Mouse (Mus musculus) mature B cell (primary cell): Measurements from ENCODE around the gene Pacsin2.
"Not testable (repeated sequence)": the region's sequence is repeated elsewhere in the genome, so short reads cannot be mapped to it uniquely, and the experiment has no call there.

Source experiments
- in situ Hi-C: fragments of 300-500 bp; cut with MboI; formaldehyde crosslinking; loops from 2 replicates; pipeline ENCODE4 v1.14.3; 2019

Gene Pacsin2

GRCm38 (mm10) chr15:83423589-83424384, 40.6 kb downstream of the Pacsin2 start:
- in situ Hi-C loops: no loop called here

GRCm38 (mm10) chr15:83422299-83422981, 42.0 kb downstream of the Pacsin2 start:
- in situ Hi-C loops: no loop called here

- in situ Hi-C loops: no loop called here
These were observed 44.8 kb downstream of the Pacsin2 start for GRCm38 (mm10) chr15:83419562-83419961.

- in situ Hi-C loops: no loop called here
These were observed 45.7 kb downstream of the Pacsin2 start for GRCm38 (mm10) chr15:83418685-83419084.

GRCm38 (mm10) chr15:83417916-83418315, 46.5 kb downstream of the Pacsin2 start:
- in situ Hi-C loops: no loop called here

- in situ Hi-C loops: no loop called here
These were observed 47.0 kb downstream of the Pacsin2 start for GRCm38 (mm10) chr15:83417407-83417806.

DNA sequence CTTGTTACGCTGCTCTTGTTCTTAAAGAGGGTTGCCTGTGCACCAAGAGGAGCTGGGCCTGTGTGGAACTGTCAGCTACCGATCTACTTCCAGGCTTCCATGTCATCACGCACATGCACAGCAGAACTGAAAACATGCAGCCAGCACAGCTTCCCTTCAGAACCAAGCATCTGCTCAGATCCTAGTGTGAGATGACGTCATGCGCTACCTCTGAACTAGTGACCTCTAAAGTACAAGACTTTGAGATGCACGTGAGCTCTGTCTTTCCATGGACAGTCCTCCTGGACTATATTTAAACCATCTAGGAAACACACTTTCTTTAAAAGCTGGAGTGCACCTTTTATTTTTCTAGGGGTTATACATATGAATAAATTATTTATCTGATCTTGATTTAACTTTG, 49.0 kb downstream of the Pacsin2 start:
- in situ Hi-C loops: no loop called here

- in situ Hi-C loops: no loop called here
These were observed 52.8 kb downstream of the Pacsin2 start for GRCm38 (mm10) chr15:83411616-83412015.

DNA sequence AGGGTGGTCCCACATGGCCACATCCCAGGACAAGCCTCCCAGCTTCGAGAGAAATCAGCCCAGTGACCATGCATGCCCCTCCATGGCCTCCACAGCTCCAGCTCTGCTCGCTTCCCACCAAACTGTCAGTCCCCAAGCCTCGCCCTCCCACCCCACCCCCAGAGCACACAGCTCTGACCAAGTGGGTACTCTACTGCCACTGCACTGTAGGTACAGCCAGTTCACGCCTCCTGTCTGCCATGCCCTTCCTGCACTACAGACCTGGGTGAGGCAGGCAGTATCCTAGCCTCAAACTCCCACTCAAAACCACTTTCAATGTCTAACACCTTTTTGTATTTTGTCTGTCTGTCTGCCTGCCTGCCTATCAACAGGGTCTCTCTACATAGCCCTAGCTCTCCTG, 53.7 kb downstream of the Pacsin2 start:
- in situ Hi-C loops: no loop called here

GRCm38 (mm10) chr15:83410270-83410669, 54.1 kb downstream of the Pacsin2 start:
- in situ Hi-C loops: no loop called here

DNA sequence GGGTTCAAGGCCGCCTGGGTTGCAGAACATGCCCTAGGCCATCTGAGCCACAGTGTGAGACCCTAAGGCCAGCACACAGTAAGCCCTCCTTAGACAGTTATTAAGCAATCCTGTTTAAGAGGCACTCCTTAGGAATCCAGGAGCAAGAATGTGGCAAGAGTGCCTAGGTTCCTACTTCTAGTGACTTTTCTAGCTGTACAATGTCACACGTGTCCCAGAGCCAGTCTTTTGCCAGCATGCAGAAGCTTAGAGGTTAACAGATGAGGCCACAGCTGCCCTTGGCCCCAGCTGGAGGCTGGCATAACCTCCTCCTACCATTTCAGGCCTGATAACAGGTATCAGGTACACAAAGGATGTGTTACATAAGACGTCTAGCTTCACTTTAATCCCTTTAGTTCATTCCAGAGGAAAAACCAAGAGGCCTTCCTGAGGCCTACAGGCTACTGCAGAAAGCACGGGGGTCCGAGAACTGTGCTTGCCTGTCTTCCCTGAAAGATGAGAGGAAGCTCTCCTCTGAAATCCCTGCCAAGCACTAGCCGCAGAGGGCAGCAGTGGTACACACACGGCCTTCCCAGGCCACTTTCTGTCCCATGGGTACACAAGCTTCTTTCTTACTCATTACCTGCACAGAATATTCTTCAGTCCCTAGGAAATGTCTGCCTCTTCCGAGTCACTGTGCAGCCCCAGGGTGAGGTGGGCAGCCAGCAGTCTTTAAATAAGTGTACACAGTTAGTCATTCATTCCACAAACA, 55.5 kb downstream of the Pacsin2 start:
- in situ Hi-C loops: no loop called here

DNA sequence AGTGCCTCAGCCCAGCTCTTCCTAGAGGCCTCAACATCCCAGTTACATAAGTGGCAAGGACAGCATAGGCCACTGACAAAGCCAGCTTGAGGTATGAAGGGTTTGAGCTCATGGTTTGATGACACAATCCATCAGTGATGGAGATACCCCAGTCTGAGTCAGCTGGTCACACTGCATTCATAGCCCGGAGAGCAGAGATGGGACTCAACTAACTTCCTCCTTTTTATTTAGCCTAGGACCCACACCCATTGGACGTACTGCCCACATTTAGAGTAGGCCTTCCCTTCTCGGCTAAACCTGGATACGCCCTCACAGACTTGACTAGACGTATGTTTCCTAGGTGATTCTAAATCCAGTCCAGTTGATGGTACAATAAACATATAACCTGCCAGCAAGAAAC, 56.2 kb downstream of the Pacsin2 start:
- in situ Hi-C loops: no loop called here

DNA sequence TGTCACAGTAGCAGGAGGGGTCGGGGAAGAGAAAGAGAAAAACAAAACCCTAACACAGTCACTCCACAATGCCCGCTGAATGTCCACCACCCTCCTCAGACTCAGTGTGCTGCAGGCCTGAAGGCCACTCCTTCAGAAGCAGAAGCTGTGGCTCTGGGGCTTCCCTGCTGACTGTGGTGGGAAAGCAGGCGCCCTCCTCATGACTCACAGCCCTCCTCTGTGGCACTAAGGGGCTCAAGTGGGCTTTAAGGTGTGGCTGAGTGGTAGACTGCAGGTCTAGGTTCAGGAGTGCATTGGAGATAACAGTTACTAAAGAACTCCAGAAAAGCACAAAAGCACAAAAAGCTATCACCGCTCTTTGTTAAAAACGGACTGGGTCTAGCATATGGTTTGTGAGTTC, 56.9 kb downstream of the Pacsin2 start:
- in situ Hi-C loops: no loop called here

DNA sequence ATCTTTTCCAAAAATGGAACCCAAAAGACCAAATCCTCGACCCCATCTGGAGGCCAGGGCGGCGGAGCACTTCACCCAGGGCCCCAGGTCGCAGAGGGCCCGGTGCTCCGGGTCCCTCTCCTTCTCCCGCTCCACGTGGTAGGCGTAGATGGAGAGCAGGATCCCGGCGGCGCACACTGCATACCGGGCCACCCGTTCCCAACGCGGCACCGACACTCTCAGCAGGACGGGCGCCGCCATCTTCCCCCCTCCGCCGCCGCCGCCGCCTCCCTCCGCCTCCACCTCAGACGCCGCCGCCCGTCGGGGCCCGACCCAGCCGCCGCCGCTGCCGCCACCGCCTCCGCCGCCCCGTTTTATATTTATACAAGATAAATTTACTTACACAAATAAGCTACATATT, 58.5 kb downstream of the Pacsin2 start:
- in situ Hi-C loops: not testable (repeated sequence)

- in situ Hi-C loops: no loop called here
These were observed 60.4 kb downstream of the Pacsin2 start for GRCm38 (mm10) chr15:83404008-83404407.

DNA sequence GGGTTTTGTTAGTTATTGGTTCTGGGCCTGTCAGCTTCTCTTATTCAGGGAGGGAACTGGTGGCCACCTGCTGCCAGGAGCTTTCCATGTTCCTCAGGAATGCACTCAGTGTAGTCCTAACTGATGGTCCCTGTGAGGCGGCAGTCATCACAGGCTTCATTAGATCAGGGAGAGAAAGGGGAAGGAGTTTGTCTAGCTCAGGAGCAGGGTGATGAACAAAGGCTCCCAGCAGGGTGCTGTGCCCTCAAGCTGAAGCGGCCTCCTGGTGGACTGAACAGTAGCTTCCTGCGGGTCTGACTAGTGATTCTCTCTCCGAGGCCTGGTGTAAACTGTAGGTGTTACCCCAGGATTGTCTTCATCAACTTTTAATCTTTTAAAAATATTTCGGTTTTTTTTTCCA, 61.4 kb downstream of the Pacsin2 start:
- in situ Hi-C loops: no loop called here

GRCm38 (mm10) chr15:83392722-83393121, 71.7 kb downstream of the Pacsin2 start:
- in situ Hi-C loops: no loop called here

DNA sequence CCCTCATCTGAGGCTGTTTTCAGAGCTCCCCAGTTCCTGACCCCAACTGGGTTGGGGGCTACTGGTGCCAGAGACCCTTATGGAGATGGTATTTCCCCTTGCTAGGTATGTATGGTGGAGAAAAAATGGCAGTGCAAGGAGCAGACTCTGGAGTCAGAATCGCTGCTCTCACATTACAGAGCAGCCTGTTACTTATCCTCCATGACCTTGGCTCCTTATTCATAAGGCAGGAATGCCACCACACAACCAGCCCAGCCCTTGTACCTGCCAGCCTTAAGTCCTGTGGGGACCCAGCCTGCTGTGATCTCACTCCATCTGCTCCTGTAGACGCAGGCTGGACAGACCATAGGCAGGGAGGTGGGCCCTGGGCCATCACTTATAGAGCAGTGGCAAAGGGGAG, 76.5 kb downstream of the Pacsin2 start:
- in situ Hi-C loops: no loop called here

- in situ Hi-C loops: no loop called here
These were observed 80.8 kb downstream of the Pacsin2 start for GRCm38 (mm10) chr15:83383633-83384032.

GRCm38 (mm10) chr15:83383136-83383535, 81.3 kb downstream of the Pacsin2 start:
- in situ Hi-C loops: no loop called here

DNA sequence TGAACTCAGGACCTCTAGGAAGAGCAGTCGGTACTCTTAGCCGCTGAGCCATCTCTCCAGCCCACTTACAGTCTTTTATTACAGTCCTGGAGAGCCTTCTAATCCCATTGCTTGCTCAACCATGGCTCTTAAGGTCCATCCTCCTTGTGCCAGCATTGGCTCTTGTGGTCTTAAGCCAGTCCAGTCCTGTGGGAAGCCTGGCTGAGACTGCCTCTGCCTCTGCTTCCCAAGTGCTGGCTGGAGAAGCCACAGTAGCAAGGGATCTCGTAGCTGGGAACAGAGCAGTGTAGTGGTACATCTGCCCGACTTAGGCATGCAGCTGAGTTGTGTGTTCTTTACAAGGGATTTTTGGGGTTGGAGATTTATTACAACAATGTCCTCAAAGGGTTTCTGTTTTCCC, 81.9 kb downstream of the Pacsin2 start:
- in situ Hi-C loops: no loop called here

GRCm38 (mm10) chr15:83377153-83377552, 87.3 kb downstream of the Pacsin2 start:
- in situ Hi-C loops: no loop called here

GRCm38 (mm10) chr15:83375136-83375535, 89.3 kb downstream of the Pacsin2 start:
- in situ Hi-C loops: no loop called here
